Mouse (Mus musculus): ENCODE measurements at regions not wholly inside any gene's neighbourhood (a gene's known extent, or its start where the extent isn't known, plus 50 kb on each side); places are given as distances from the start of the nearest gene placed in this dataset. TPM values are rescaled to one million over a fixed set of nuclear protein-coding genes. Genes with fewer than 3 reads are reported as not detected.

DNA sequence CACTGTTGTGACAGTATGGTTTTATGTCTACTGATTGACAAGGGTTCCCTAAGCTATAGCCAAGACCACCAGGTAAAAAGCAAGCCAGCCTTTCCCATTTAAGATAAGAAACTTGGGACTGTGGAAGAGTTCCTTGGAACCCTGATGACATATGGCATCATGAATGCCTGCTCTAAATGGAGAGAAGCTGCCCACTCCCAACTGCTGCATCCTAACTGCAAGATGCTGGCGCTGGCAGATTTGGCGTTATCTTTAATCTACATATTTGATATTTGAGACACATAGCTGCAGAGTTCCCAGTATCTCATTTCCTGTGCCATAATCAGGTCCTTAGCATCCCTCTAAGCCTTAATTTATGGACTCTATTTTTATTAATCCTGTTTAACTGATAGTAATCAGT is 200.4 kb upstream of the Arpp21 start:
- DNase-seq (ENCODE audit: low spot score in 2 of 2), result no peak

DNA sequence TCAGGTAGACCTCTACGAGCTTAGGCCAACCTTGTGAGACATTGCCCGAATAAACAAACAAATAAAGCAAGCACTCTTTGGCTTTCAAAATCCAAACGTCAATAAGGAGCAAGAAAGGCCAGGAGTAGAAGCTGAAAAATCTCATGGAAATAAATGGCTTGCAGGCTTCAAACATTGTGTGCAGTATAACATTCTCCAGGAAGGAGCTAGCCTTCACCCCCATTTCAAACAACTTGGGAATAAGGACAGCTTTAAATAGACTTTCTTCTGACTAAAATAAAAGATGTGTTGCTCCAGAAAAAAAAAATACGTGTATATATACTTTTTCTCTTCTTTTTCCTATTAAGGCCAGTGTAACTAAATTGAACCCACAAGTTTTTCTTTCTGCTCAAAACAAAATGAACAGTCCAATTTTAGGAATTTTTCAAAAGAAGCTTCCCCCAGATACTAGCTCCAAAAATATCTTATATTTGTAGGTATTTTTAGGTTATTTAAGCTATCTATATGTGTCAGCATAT is 196.2 kb upstream of the Arpp21 start:
- no peak for DNase-seq (ENCODE audit: low spot score in 2 of 2)

DNA sequence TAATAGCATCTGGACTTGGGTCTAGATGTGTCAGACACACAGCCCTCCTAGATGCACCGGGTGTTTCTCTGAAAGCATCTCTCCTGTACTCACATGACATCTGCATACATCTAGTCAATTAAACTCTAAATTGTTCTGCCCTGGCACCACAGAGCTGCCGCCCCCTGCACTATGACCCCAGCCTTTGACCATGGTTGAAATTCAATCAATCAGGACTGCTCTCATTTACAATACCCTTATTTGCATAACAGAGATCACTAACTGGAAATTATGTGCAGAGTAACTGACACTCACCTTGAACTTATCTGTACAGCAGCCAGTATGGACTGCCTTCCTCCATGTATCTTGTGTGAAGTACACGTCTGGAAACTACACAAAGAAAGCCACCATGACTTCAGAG is 193.5 kb upstream of the Arpp21 start:
- DNase-seq (ENCODE audit: low spot score in 2 of 2), result no peak

DNA sequence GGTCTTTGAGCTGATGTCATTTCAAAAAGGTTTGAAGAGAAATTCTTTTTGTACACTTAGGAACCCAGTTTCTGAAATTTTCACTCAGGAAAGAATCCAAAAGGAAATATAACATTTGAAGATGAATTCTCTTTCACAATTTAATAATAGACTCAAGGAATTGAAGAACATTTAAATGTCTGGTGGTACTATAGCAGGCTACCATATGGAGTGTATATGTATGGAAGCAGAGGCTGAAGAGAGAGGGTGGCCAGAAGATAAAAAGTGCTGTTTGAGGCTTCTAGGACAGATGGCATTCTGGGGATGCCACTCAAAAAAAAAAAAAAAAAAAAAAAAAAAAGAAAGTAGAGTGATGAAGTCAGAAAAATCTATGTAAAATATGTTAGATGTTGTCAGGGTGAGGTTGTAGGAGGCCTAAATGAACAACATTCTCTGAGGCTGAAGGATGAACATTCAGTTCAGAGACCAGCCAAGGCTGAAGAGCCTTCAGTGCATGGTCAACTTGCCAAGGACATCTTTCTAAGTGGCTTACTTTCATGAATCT is 170.1 kb upstream of the Arpp21 start:
- no peak for DNase-seq (ENCODE audit: low spot score in 2 of 2)

DNA sequence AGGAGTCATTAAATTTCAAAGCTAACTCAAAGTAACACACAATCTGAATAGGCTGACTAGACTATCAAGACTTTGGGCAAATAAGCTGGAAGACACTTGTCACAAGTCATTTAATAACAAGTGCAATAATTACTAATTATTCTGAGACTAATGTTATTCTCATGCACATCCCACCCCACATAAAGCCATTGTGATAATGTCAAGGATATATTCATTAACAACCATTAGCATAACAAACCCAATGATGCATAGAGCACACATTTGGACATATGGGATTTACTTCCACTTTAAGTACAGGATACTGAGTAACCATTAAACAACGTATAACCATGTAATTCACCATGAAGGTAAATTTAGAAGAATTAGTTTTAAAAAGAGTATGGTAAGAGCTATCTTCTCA is 135.0 kb upstream of the Arpp21 start:
- no peak for DNase-seq (ENCODE audit: low spot score in 2 of 2)

DNA sequence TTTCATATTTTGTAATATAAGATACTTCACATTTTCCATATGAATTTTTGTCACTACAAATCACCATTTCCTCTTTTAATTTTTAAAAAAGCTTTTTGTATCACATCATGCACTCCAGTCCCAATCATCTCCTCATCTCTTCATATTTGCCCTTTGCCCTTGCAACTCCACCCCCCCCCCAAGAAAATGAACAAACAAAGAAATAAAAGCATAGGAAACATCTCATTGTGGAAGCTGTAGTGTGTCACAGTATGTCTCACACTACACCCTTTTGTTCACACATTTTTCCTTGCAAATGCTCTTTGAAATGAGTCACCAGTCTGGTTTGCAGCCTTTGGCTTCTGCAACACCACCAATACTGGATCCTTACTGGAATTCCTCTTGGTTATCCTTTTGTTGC is 131.6 kb upstream of the Arpp21 start:
- DNase-seq (ENCODE audit: low spot score in 2 of 2), result no peak

DNA sequence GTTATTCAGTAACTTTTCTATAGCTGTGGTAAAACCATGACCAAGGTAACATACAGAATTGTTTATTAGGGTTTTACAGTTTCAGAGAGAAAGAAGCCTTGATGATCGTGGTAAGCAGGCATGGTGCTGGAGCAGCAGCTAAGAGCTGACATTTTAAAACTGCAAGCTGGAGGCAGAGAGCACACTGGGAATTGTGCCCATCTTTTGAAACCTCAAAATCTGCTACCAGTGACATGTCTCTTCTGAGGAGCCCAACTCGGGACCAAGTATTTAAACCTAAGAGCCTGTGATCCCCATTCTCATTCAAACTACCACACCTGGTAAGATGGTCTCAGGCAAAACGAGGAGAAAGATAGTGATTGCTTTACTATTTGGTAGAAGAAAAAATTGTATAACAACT is 125.6 kb upstream of the Arpp21 start:
- no peak for DNase-seq (ENCODE audit: low spot score in 2 of 2)

DNA sequence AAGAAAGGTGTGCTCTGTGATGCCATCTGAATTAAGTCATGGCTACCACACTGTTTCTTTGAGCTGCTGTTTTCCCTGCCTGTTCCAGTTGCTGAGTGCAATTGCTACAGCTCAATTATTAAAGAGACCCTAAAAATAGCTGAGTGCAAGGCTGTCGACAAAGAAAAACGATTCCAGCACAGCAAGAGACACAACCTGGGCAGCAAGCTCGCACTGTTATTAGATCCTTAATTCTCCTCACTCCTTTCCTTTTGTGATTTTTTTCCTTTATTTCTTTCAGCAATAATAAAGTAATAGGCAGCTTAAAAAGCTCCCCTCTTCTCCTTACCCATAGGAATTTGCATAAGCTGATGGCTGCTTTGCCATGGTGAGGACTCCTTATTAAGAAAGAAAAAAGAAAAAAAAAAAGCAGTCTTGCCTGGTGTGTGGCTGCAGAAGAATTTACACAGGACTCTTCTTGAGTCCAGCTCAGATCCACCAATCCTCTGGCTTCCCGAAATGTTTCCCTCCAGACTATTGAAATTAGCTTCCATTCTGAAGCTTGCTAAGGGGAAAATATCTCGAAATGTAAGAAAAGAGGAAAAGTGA is 123.1 kb upstream of the Arpp21 start:
- DNase-seq (ENCODE audit: low spot score in 2 of 2), result no peak

DNA sequence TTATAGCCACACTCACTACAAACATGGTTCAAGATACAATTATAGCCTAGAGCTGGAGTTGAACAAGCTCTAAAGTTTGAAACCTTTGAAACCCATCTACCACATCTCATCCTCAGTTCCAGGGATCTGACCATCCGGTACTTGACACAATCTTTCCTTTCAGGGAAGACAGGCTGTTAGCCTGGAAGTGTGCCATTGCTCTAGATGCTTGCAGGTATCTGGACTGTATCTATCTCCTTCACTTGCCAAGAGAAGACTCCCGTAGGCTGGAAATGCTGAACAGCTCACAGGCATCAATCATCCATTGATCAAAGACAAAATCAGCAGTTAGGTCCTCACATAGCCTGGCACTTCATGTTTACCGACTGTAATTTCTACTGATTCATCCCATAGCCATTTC is 117.5 kb upstream of the Arpp21 start:
- DNase-seq (ENCODE audit: low spot score in 2 of 2), result no peak

DNA sequence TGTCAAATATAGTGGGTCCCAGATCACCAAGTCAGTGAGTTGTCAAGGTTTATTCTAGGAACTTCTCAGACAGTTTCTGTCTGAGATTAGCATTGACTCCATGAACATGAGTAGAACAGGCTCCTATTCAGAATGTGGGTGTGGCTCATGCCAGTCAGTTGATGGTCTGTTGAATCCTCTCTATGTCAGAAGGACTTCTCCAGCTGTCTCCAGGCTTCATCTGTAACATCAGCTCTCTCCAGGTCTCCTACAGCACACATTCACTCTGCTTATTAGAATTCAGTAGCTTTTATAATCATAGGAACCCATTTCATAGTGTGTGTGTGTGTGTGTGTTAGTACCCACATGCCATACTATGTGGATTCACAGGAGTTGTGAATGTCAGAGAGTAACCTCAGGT is 113.2 kb upstream of the Arpp21 start:
- DNase-seq (ENCODE audit: low spot score in 2 of 2), result no peak

DNA sequence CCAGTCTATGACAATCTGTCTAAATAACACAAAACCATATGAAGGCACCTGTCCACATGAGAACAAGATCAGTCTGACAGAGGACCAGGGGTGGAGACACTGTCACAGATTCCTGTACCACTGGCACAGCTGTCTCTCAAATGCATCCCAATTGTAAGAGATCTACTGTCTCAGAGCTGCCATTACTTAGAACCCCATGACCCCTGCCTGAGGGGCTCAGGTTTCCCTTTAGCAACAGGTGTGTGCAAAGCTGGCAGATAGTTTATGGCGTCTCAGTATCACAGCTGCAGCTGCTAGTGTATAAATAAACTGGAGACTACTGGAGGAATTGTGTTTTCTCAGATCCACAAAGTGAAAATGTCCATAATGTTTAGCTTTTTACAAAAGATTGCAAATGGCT is 109.1 kb upstream of the Arpp21 start:
- DNase-seq (ENCODE audit: low spot score in 2 of 2), result peak; percentile 8 to 16

DNA sequence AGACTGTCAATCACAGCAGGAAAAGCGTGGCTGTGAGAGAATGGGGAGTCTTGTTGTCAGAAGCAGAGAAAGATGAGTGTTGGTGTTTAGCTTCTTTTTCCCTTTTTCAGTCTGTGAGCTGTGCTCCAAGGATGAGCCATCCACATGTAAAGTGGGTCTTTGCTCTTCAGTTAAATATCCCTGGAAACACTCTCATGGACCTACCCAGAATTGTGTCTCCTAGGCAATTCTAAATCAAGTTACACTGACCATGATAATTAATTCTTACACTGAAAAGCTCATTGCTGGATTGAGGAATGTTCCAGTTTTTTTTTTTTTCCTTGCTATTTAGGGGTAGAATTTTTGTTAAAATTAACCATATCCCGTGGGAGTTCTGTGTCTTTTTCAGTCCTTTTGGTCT is 104.6 kb upstream of the Arpp21 start:
- DNase-seq (ENCODE audit: low spot score in 2 of 2), result no peak

DNA sequence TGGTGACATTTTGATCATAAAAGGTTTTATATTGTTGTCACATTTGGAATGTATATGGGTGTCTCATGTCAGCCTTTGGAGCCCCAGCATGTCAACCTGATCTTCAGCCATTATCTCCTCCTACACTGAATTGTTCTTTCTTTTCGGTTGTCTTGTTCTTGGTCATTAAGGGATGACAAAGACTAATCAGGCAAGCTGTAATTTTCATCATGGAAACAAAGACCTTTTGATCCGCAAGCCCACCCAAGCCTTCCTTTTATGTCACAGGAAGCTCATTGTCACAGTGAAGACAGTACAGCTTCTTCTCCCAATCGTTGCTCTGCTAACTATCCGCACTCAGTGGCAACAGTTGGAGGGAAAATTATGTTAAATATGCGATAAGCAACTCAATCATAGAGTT is 84.3 kb upstream of the Arpp21 start:
- no peak for DNase-seq (ENCODE audit: low spot score in 2 of 2)

DNA sequence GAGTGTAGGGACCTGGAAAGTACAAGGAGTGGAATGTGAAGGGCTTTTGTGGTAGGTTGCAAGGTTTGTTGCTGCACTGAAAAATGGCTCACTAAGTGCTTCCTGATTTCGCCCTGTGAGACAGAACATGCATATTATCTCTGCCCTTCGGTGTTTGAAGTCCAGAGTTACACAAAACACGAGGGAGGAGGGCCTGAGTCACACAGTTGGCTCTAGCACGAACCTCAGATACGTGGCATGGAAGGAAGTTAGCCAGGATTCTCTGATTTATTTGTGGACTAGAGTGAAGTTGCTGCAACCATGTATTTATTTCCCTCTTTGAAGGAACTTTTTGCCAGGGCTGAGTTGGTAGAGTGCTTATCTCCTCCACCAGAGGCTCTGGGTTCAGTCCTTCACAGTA is 73.2 kb upstream of the Arpp21 start:
- DNase-seq (ENCODE audit: low spot score in 2 of 2), result no peak

DNA sequence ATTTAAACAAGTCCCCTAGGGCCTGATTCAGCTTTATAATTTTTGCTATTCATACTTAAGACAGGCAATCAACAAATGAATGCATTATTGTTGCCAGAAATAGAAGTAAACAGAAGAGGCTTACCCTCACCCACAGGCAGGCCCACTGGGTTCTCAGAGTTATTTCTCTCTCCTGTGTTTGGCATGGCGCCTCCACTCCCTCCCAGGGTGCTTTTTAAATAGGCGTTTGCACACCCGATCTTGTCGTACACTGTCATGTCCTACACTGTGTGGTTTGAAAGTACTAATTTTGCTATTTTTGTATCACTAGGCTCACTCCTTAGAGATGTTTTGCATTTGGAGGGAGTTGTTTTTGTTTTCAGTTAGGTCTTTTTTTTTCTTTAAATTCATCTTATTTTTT is 72.1 kb upstream of the Arpp21 start:
- no peak for DNase-seq (ENCODE audit: low spot score in 2 of 2)

DNA sequence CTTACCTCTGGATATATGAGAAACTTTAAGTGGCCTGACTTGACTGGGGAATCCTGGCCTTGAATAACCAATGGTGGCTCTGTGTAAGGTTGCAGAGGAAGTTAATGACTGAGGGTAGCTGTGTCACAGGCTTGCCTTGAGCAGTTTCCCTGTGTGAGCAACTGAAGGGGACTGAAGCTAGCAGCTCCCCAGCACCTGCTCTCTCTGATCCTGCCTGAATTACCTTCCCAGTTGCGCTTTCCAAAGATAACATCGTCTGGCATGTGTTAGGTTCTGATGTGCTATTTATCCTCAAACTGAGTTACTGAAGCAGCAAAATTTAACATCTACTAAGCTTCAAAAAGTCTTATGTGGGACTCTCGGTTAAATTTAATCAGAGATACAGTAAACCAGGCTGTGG is 56.1 kb upstream of the Arpp21 start:
- no peak for DNase-seq (ENCODE audit: low spot score in 2 of 2)

Small RNA genes lying in the stretch of these regions (microRNA-seq; reads per million reads assigned to microRNA genes)
- gene Gm27847, result not detected
